Mouse (Mus musculus) effector memory CD4-positive, alpha-beta T cell, adult 5 months (primary cell): Measurements from ENCODE around the gene Twist2. TPM values are rescaled to one million over a fixed set of nuclear protein-coding genes. Genes with fewer than 3 reads are reported as not detected.

Experiments used
- polyA plus RNA-seq: library from polyadenylated mRNA; unstranded; fragments of 100-300 nt; shearing (Covaris generic); gene quantifications from one replicate; pipeline ENCODE4 v1.2.1, GENCODE M21; 2017

Twist2 gene
- polyA plus RNA-seq = not detected

DNA sequence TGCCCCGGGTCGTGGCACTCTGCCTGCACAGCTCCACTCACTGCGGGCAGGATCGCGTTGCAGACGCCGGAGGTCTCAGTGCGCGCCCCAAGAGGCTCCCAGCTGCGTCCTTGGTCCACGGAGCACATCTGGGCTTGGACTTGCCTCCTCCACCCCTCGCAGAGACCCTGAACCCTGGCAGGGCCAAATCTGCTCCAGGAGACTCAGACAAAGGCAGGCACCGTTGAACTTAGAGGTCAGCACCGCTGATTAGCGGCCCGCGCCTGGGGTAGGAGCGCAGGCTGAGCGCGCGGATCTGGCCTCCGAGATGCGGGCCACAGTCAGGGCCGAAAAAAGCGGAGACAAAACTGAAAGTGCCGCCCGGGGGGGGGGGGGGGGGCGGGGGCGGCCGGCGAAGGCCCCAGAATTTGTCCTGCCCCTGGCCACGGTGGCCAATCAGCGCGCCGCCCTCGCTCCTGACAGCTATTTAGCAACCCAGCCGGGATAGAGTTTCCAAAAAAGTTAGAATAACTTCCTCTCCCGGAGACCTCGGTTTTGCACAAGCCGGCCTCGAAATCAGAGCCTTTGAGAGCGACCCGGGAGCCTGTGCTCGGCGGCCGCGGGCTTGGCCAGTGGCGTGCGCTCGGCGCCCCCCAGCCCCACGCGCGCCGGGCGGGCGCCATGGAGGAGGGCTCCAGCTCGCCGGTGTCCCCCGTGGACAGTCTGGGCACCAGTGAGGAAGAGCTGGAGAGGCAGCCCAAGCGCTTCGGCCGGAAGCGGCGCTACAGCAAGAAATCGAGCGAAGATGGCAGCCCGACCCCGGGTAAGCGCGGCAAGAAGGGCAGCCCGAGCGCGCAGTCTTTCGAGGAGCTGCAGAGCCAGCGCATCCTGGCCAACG lies at the start of gene Twist2:
Gene Twist2, plus strand, starts transcription at position 495 of the 877 bp plus-strand sequence.

